Mouse (Mus musculus): ENCODE results near the gene AI661453.

Gene AI661453

DNA sequence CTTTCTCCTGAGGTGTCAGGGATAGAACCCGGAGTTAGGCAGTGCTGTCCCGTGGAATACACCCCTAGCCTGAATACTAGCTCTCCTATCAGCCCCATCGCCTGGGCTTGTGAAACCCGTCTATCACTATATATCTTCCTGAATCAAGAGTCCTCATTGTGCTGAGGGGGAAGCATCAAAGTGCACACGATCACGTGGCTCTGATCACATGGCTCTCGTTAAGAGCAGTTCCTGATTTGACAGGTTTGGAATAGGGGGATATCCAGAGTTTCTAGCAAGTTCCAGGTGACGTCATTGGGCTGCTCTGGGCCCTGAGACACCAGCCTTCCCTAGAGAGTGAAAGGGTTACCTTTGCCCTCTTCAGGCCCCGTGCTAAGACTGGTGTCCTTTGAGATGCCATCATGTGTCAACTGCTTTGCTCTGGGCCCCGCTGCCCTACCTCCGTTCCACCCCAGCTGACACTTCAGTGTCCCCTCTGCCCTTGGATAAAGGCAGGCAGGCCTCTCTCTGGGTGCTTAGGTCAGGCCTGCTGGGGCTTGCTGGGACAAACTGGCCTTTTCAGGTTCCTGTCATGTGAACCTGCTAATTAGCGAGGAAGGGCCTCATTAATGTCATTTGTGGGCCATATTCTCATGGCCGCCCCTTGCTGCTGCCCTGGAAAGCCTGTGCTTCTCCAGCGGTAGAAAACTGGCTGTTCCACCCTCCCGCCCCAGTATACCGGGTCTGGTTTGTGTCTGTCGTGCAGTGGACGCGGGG is 5.1 kb downstream of the AI661453 start:
- peak; percentile 36 to 49 for DNase-seq

DNA sequence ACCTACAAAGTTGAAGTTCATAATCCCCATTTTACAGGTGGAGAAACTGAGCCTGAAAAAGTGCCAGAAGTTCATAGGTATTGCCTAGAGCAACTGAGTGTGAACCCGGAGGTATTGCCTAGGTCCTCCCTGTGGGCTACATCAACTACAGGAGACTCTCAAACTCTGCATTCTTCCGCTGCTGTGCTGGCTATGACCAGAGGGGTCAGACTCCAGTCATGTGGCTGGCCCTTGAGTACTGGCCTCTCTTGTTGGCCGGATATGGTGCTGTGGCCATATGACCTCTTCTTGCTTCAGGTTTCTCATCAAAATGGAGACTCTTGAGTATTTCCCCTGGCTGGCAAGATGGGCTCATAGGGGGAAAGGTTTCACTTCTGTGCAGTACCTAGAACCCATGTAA is 5.9 kb downstream of the AI661453 start:
- peak in 1 of 2 experiments; percentile 28 for DNase-seq

DNA sequence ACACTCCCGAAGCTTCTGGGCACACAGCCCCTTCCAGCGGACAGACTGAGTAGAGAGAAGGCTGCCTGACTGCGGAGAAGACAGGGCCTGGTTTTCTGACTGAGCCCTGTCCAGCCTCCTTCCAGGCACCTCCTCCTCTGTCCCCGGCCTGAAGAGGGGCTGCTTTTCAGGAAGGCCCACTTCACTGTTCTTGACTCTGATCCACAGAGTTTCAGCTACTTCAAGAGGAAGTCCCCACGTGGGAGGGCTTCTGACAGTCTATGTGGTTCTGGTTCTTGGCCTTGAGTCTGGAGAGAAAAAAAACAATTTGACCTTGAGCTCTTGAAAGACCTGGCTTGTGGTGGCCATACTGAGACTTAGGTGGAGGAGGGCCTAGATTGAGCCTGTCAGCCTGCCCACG is 7.7 kb downstream of the AI661453 start:
- no peak for DNase-seq

DNA sequence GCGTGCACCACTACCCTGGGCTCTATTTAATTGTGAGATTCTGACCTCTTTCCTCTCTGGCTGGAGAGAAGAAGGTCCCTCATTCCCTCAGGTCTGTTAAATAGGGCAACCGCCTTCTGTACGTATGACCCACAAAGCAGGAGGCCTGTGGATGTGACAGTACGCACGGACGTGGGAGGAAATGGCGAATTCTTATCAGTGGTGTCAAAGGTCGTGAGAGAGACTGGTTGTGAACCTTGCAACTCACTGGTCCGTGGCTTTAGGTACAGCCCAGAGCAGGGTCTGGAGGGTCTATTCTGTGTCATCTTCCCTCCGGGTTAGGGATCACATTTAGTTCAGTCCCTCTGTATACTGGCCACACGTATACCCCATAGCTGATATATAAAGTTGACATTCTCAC is 9.1 kb downstream of the AI661453 start:
- no peak for DNase-seq

DNA sequence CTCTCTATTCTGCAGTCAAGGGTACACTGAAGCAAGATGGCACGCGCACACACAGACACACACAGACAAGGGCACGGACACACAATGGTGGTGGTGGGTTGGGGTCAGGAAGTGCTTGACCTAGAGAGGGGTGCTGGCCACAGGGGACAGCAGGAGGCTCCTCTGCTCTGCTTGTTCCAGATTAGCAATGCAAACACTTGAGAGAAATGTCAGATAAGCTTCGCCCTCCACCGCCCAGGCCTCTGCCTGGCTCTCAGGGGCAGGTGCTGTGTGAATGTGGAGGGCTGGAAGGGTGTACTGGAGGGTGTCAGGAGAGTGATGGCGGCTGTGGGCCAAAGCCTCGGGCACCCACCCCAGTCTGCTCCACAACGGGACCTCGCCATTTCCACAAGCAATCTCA is 9.6 kb downstream of the AI661453 start:
- DNase-seq = no peak

DNA sequence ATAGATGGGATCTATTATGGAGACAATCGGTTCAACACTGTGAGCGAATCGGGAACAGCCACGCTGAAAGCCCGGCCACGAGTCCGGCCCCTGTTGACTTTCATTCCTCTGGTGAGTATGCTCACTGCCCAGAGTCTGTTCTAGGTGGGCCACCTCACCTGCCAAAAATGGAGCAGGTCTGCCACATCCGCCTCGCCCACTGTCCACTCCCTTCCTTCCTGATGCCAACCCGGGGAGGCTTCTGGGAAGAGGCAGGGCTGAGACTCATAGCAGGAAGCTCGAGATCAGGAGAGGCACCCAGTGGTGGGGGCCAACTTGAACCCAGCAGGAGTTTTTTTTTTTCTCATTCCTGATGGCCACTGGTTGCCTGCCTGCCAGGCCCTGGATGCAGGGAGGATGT is 10.1 kb downstream of the AI661453 start:
- no peak for DNase-seq

DNA sequence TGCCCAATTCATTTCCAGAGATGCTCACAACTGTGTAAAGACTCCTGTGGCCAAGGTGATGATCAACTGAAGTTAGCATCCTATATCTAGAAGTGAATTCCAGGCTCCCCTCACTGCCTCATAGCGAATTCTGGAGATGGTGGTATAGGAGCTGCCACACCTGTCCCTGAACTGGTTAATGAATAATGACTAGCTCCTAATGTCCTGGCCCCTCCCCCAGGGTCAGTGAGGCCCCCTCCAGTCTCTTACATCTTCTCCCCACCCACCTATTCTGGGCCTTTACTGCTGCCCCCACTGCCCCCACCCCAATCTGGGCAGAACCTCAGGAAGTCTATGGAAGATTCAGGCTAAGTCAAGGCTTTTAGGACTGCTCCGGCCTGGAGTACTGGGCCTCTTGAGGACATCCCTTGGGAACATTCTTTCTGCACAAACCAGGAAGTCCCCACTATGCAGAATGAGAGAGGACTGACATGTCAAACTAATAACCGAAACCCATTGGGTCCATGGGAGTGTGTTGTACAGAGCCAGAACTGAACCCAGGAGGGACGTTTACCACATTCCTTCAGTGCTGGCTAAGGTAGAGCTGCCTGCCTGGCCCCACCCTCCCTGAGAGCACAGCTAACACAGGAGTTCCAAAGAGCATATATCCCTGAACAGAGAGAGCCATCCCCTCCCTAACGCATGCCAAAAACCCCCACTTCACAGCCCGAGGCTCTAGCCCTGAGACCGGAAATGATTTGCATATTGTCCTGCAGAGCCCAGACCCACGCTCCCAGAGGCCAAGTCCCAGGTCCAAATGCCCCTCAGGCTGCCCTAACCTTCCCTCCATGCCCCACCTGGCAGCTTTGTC is 12.3 kb downstream of the AI661453 start:
- DNase-seq = no peak

DNA sequence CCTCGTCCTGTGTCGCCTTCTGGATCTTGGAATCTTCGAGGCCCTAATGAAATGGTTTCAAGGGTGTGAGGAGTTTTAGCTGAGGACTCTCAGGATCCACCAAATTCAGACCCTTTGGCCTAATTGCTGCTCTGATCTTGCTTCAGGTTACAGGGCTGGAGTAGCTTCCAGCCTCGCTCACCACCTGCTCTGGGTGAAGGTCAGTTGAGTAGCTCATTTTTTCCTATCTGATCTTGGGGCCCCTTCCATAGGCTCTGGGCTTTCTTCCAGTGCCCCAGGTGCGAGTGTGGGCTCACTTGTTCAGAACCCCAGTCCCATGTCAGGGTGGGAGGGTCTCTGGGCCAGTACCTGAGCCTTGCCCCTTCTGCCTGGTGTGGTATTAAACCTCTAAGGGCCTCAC is 13.0 kb downstream of the AI661453 start:
- DNase-seq = no peak

DNA sequence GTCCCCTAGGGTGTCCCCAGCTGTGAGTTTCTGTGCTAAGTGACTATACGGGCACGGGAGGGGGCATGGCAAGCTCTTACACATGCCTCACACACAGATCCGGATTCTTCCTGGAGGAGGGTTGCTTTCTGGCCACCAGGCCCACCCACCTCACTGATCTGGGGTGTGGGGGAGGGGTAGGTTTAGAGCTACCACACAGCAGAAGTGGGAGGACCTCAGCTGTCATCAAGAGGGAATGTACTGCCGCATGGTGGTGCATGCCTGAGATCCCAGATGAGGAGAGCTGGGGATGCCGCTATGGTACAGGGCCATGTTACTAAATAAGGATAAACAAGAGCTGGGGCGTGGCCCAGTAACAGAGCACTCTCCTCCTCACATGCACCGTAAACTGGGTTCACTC is 13.8 kb downstream of the AI661453 start:
- DNase-seq = no peak

DNA sequence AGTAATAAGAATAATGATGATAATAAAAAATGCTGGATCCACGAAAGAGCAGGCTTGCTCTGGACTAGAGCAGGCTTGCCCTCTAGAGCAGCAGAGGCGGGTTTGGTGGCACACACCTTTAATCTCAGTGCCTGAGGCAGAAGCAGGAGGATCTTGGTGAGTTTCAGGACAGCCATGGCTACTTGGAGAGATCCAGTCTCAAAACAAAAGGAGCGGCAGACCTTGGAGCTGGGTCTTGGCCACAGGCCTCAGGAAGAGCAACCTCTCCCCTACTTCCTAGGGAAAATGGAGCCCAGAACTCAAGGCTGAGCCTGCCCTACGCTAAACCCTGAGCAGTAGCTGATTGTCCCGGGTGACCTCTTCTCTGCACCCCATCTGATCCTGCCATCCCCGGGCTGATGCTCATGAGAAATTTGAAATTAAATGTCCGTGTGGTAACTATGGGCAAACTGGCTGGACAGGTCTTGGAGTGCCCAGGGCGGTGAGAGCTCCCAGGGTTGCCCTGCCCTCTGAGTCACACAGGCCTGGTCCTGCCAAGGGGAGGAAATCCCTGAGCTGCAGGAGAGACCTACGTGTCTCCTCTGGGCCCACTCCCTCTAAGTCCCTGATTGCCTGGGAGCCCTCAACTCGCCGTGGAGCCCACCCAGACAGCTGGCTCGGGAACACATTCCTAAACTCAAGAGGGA is 14.6 kb downstream of the AI661453 start:
- DNase-seq = peak; percentile 59 to 60

DNA sequence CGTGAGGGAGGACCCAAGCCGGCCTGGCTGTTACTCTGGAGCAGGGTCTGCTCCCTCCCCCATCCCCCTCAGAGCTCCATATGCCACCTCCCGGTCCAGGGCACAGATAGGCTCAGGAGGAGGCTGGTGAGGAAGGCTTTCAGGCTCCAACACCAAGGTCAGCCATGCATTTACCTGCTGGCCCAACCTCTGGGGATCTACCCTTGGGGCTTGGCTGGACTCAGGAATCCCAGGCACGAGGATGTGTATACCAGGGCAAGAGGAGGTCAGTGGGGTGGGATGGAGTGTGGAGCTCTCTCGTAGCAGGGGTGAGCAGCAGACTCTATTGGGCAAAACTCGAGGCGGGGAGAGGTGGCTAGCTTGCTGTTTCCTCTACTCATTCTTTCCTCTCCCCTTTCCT is 16.5 kb downstream of the AI661453 start:
- DNase-seq = peak; percentile 53 to 57

DNA sequence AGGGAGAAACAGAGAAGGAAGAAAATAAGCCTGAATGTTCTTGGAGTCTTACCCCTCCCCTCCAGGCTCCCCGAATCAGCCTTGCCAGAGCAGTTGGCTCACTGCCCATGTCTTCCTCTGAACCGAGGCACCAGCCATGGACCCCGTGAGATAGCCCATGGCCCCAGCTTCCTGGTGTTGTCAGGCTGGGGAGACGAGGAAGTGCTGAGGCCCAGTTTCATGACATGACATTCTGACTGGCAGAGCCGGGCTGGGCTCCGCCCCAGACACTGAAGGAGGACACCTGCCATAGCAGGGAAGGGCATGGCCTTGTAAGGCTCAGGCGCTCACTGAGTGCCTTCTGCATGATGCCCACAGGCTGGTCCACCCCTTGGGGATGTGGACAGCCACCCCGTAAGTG is 18.3 kb downstream of the AI661453 start:
- peak in 1 of 2 experiments; percentile 60 for DNase-seq

DNA sequence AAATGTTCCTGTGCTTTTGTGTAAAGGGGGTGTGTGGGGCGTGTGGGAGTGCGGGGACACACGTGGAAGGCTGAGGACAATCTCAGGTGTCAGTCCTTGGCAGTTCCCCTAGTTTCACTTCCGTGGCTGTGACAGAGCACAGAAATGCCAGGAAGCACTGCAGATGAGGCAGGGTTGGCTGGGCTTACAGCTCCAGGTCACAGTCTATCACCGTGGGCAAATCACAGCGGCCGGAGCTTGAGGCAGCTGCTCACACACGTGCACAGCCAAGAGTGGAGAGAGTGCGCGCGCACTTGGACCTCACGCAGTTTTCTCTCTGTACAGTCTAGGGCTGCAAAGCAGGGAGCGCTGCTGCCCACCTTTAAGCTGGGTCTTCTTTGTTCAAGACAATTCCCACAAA is 21.9 kb downstream of the AI661453 start:
- DNase-seq = no peak

DNA sequence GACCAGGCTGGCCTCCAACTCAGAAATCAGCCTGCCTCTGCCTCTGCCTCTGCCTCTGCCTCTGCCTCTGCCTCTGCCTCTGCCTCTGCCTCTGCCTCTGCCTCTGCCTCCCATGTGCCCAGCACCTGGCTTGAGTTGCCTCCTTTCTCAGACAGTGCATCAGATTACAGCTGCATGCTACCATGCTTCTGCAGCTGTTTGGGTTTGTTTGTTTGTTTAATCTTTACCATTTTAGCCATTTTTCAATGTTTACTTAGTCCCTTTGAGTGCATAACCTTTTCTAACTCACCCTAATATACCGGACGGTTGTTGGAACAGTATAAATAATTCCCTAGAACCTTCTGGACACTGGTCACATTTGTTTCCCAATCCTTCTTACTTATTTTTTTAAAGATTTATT is 22.5 kb downstream of the AI661453 start:
- no peak for DNase-seq

DNA sequence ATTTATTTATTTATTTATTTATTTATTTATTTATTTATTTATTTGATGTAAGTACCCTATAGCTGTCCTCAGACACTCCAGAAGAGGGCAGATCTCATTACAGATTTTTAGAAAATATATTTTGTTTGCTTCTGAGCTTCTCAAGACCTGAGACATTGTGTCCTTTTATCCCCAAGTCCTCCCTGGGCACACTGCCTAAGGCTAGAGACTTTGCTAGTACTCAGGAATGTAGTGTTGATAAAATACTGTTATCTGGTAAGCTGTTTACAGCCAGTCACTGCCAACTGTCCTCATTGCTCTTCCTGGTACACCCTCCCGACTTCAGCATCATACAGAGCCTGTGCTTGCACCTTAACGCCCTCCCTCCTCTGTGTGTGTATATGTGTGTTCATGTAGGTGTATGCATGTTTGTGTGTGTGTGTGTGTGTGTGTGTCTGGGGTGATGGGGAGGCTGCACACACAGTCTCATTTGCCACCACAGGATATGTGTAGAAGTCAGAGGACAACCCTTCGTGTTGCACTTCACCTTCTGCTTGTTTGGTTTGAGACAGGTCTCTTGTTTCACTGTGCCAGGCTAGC is 23.0 kb downstream of the AI661453 start:
- no peak for DNase-seq

DNA sequence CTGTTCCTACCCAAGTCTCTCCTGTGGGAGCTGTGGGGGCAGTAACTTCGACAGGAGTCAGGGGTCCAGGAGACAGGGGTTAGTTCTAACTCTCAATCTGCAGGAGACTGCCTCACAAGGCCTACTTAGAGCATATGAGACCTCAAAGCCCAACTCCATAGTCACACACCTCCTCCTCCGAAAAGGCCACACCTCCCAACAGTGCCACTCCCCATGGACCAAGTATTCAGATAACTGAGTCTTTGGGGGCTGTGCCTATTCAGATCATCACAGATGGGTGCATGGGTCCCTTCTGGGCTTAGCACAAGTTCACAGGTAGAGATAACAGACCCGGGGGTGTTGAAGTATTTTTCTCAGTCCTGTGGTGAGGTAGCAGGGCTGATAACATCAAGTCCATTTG is 25.3 kb downstream of the AI661453 start:
- no peak for DNase-seq

DNA sequence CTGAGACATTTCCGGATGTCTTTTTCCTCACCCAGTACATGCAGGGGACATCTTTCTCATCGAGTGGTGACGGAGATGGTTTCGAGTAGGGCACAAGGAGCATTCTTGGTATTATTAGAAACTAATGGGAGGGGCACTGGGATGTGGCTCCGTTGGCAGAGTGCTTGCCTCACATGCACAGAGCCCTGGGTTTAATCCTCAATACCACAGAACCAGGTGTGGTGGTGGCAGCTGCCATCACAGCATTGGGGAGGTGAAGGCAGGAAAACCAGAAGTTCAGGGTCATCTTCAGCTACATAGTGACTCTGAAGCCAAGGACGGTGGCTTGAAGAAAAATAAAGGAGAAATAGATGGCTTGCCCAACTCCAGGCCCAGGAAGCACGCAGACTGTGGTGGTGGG is 25.8 kb downstream of the AI661453 start:
- no peak for DNase-seq

DNA sequence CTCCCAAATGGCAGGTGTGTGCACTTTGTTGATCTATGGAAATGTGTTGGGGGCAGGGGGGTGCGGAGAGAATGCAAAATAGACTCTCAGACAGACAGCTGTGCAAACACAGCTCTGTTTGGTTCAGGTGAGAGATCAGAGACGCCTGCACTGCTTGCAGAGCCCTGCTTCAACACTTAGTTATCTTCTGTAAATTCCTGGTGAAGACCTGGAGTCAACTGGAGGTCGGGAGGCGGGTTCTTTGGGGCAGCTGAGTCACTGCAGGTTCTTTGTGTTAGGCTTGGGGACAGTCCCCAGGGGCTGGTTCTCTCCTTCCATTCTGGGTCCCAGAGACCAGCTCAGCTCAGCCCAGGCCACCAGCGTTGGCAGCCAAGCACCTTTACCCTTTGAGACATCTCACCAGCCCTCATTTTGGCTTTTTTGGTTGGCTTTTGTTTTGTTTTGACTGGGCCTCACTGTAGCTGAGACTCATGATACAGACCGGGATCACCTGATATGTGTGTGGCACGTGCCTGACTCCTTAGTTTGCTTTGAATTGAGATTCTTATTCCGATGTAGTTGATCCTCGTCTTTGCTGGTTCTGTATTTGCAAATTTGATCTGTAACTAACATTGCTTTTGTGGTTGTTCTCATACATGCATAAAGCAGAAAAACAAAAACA is 26.4 kb downstream of the AI661453 start:
- DNase-seq = no peak

DNA sequence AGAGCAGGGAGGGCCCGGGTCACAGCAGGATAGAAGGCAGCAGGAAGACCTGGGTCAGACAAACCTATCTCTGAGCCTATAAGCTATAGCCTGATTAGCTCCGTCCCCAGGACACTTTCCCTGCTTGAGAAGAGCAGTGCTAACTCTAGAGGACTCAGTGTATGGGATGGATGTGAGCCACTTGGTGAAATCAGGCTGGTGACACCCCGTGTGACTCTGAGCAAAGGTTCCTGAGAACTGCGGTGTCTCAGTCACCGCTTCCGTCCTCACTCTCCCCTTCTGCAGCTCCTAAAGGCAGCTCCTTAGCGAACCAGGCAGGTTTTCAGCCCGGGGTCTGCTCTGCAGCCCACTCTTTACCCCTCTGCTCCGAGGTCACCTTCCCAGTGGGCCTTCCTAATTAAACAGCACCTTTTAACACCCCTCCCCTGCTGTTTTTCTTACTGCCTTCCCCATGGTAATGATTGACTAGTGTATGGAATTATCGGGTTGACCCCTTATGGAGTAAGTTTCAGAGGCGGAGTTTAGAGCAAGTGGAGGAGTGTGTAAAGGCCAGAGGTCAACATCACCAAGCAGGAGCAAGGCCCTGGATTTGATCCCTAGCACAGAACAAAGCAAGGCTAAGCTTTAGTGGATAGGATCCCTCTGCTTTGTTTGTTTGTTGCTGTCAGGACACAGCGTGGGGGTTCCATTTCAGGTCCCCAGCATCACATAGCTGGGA is 28.0 kb downstream of the AI661453 start:
- peak in 1 of 2 experiments; percentile 42 for DNase-seq

DNA sequence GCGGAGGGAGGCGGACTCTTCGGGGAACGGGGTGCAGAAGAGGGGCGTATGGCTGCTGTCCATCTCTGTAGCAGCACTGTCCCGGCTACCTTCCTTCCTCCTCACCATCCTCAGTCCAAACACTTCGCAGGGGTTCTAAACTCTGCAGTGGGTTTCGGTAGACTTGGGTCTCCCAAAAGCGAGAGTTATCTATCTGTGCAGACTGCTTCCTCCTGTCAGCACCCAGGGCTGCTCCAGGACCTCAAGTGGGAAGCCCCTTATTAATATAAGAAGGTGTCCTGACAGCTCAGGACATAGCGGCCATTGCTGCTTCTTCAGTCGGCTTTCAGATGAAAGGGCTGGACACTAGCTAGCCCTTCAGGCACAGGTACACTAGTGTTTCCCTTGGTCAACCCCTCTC is 28.6 kb downstream of the AI661453 start:
- no peak for DNase-seq

DNA sequence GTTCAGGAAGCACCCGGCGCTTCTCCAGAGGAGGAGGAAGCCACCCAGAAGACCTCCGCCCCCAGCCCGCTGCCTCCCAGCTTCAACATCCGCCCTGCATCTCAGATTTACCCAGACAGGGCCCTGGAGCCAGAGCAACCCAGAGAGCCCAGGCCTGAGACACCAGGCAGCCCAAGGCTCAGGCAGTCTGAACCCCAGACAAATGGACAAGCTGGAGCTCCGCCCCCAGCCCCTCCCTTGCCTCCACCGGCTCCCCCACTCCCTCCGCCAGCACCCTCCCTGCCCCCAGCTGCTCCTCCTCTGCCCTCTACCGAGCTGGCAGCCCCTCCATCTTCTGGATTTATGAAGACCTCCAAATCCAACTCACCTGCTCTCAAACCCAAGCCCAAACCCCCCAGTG is 29.9 kb downstream of the AI661453 start:
- DNase-seq = no peak

DNA sequence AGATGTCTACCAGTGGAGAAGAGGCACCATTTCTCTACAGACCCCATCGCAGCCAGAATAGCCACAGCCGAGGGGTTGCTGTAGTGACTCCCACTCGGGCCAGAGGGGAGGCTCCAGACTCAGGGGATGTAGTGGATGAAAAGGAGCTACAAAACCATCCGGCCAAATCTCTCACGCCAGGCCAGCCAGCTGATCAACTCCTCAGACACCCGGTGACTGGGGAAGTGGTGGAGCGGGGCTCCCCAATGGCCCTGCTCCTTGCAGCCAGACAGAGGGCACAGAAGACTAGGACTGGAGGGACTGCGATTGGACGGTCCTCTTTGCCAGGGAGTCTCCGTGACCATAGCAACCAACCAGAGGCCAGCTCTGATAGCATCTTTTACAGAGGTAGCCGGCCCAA is 31.2 kb downstream of the AI661453 start:
- no peak for DNase-seq

All from kidney, postnatal 36 days (tissue).